Mouse (Mus musculus): ENCODE measurements around the gene Copz2. TPM values are rescaled to one million over a fixed set of nuclear protein-coding genes. Genes with fewer than 3 reads are reported as not detected.

Gene Copz2
- total and polyA plus RNA-seq, 2 experiments from 2014 or later: 7.1 to 14.8 TPM

DNA sequence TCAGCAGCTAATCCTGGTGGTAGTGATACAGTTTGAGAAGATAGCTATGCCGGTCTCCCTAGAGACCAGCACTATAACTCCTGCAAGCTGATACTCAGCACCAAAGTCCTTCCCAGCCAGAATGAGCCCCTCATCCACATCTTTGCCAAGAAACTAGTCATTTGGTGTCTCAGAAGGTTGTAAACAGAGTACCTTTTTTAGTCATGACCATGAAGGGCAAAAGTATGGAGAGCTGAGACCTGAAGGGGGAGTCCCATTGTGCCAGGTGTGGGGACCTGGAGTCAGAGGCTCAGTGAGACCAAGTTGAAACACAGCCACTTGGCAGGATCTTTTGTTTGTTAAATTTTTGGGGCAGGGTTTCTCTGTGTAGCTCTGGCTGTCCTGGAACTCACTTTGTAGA is 15.5 kb upstream of the Copz2 start:
- Histone ChIP-seq H3K9me3 (ENCODE audit: low read length) (no peaks in the 10 kb centered on the region), H3K9ac (no peak overlapping the region), H3K27ac (ENCODE audit: low read depth, low read length) (no peak overlapping the region), H3K27me3 (ENCODE audit: insufficient read depth, low read length) (no peaks in the 10 kb centered on the region; the same call in 1 of the 2 replicates), H3K4me1 (ENCODE audit: insufficient read depth) (no peaks in the 10 kb centered on the region), H3K4me2 (ENCODE audit: low read depth) (no peak overlapping the region), H3K36me3 (ENCODE audit: insufficient read depth) (no peaks in the 10 kb centered on the region), H3K4me3 (ENCODE audit: low read depth, low read length) (no peak overlapping the region)
- no peak for TF ChIP-seq CTCF (IDR thresholded peaks at IDR 0.05; ENCODE audit: low read depth)
- WGBS: 95% methylated on average over 1 of the region's 1 CpGs
- ATAC-seq: no peak
- DNase-seq: no peak

DNA sequence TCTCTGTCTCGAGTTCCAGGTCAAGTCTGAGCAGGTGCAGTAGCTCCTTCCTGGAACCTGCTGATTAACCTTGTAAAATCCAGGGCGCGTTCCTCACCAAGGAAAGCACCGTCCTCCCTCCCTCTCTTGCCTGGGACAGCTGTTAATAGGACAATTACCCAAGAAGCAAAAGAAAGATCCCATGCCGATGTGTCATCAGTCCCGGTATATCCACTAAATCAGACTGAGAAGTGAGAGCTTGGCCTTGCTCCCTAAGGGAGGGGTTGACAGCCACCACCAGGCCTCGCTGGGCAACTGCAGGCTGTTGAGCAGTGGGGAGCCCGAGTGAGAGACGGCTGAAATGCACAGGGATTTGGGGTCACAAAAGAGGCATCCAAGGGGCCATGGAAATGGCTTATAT is 12.4 kb upstream of the Copz2 start:
- Histone ChIP-seq H3K9me3 (ENCODE audit: low read length) (no peaks in the 10 kb centered on the region), H3K4me2 (ENCODE audit: low read depth) (no peak overlapping the region), H3K9ac (no peak overlapping the region), H3K4me3 (ENCODE audit: low read depth, low read length) (no peak overlapping the region), H3K4me1 (ENCODE audit: insufficient read depth) (no peaks in the 10 kb centered on the region), H3K27ac (ENCODE audit: low read depth, low read length) (no peak overlapping the region), H3K27me3 (ENCODE audit: insufficient read depth, low read length) (no peaks in the 10 kb centered on the region; the same call in 1 of the 2 replicates), H3K36me3 (ENCODE audit: insufficient read depth) (no peaks in the 10 kb centered on the region)
- DNase-seq (no peak), ATAC-seq (no peak)
- 31% methylated on average over 9 of the region's 9 CpGs for WGBS
- TF ChIP-seq CTCF (IDR thresholded peaks at IDR 0.05; ENCODE audit: low read depth): peak; percentile 37

DNA sequence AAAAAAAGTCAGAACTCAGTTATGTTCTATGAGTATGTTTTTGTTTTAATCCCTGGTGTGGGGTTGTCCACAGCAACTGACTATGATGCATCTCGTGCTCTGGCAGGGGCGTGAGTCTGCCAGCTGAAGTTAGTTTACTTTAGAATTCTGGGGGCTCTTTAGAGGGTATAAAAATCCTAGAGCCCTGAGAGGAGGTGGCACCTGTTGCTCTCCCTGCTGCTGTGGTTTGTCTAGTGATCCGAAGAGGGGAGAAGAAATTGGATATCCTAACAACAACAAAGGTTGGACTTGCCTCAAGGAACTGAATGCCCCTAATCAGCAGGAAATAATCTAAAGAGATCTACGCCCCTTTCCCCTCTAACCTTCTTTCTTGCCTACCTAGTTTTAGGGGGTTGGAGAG is 11.3 kb upstream of the Copz2 start:
- no peaks in the 10 kb centered on the region for H3K9me3 ChIP-seq (ENCODE audit: low read length)
- H3K4me3 ChIP-seq (ENCODE audit: low read depth, low read length): no peak overlapping the region
- no peak for TF ChIP-seq CTCF (IDR thresholded peaks at IDR 0.05; ENCODE audit: low read depth)
- DNase-seq: no peak
- no peaks in the 10 kb centered on the region; the same call in 1 of the 2 replicates for H3K27me3 ChIP-seq (ENCODE audit: insufficient read depth, low read length)
- H3K4me2 ChIP-seq (ENCODE audit: low read depth): no peak overlapping the region
- H3K36me3 ChIP-seq (ENCODE audit: insufficient read depth): no peaks in the 10 kb centered on the region
- no peaks in the 10 kb centered on the region for H3K4me1 ChIP-seq (ENCODE audit: insufficient read depth)
- H3K27ac ChIP-seq (ENCODE audit: low read depth, low read length): no peak overlapping the region
- WGBS: 71% methylated on average over 4 of the region's 4 CpGs
- ATAC-seq: no peak
- H3K9ac ChIP-seq: no peak overlapping the region

DNA sequence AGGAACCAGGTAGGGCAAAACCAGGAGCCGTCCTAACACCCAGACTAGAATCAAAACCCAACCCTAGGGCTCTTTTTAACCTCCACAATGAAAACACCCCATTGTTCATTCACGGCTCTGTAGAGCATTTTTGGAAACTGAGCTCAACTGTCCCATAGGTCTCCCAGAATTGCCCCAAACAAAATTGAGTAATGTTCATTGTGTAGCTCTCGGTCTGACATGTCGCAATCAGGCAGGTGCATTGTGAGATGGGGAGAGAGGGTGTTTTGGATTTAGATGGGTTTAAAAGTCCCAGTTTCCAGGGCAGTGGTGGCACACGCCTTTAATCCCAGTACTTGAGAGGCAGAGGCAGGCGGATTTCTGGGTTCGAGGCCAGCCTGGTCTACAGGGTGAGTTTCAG is 10.2 kb upstream of the Copz2 start:
- Histone ChIP-seq H3K4me1 (ENCODE audit: insufficient read depth) (no peaks in the 10 kb centered on the region), H3K27ac (ENCODE audit: low read depth, low read length) (no peak overlapping the region), H3K9me3 (ENCODE audit: low read length) (no peaks in the 10 kb centered on the region), H3K27me3 (ENCODE audit: insufficient read depth, low read length) (no peaks in the 10 kb centered on the region; the same call in 1 of the 2 replicates), H3K36me3 (ENCODE audit: insufficient read depth) (no peaks in the 10 kb centered on the region), H3K4me3 (ENCODE audit: low read depth, low read length) (no peak overlapping the region), H3K9ac (no peak overlapping the region), H3K4me2 (ENCODE audit: low read depth) (no peak overlapping the region)
- DNase-seq: no peak
- ATAC-seq: no peak
- WGBS: 70% methylated on average over 7 of the region's 7 CpGs
- TF ChIP-seq CTCF (IDR thresholded peaks at IDR 0.05; ENCODE audit: low read depth): no peak

DNA sequence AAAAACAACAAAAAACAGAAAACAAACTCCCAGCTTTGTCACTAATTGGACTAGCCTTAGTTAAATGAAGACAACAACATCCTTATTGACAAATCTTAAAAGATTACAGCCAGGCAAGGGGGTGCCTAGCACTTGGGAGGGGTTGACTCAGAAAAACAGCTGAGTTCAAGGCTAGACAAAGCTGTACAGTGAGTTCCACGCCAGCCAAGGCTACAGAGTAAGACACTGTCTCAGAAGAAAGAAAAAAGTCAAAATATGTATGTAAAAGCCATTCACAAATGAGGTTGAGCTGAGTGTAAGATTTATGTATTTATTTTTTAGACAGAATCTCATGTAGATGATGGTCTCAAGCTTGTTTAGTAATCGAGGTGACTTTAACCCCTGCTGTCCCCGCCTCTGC is 9.8 kb upstream of the Copz2 start:
- Histone ChIP-seq H3K4me3 (ENCODE audit: low read depth, low read length) (no peak overlapping the region), H3K27ac (ENCODE audit: low read depth, low read length) (no peak overlapping the region), H3K9me3 (ENCODE audit: low read length) (no peaks in the 10 kb centered on the region), H3K4me1 (ENCODE audit: insufficient read depth) (no peaks in the 10 kb centered on the region), H3K9ac (no peak overlapping the region), H3K27me3 (ENCODE audit: insufficient read depth, low read length) (no peaks in the 10 kb centered on the region; the same call in 1 of the 2 replicates), H3K4me2 (ENCODE audit: low read depth) (no peak overlapping the region), H3K36me3 (ENCODE audit: insufficient read depth) (no peaks in the 10 kb centered on the region)
- TF ChIP-seq CTCF (IDR thresholded peaks at IDR 0.05; ENCODE audit: low read depth): no peak
- ATAC-seq (no peak), DNase-seq (no peak)
- 69% methylated on average over 3 of the region's 3 CpGs for WGBS

DNA sequence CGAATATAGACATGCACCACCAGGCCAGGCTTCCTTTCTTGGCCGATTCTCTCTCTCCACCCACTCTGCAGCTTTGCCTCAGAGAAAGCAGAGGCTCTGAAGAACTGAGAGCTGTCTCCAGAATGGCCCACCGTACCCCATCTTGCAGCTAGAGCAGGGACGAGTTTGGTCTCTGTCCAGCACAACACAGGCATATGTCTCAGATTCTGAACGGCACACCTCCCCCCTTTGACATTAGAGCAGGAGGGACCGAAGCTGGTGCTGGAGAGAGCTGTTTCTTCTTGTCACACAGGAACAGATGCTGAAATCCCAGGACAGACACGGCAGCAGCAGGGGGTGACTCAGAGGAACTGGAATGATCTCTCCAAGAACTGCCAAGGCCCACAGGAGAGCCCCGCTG is 9.4 kb upstream of the Copz2 start:
- H3K27ac ChIP-seq (ENCODE audit: low read depth, low read length): no peak overlapping the region
- H3K9ac ChIP-seq: no peak overlapping the region
- H3K4me2 ChIP-seq (ENCODE audit: low read depth): no peak overlapping the region
- H3K36me3 ChIP-seq (ENCODE audit: insufficient read depth): no peaks in the 10 kb centered on the region
- 43% methylated on average over 8 of the region's 8 CpGs for WGBS
- H3K4me3 ChIP-seq (ENCODE audit: low read depth, low read length): no peak overlapping the region
- no peak for TF ChIP-seq CTCF (IDR thresholded peaks at IDR 0.05; ENCODE audit: low read depth)
- no peaks in the 10 kb centered on the region; the same call in 1 of the 2 replicates for H3K27me3 ChIP-seq (ENCODE audit: insufficient read depth, low read length)
- H3K4me1 ChIP-seq (ENCODE audit: insufficient read depth): no peaks in the 10 kb centered on the region
- H3K9me3 ChIP-seq (ENCODE audit: low read length): no peaks in the 10 kb centered on the region
- ATAC-seq (0 out of 2 replicates have a peak, but pooled peaks have one; percentile 23), DNase-seq (peak; percentile 27)

DNA sequence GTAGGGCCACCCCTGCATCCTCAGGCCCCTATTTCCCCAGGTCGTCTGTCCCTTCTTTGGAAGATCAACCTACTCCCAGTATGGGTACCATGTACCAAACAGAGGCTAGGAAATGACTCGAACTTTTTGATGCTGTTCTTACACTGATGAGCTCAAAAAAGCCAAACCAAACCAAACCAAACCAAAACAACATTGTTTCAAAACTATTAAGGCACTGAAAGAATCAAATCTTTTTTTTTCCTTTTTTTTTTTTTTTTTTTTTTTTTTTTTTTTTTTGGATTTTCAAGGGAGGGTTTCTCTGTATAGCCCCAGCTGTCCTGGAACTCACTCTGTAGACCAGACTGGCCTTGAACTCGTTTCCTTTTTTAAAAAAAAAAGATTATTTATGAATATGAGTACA is 6.0 kb upstream of the Copz2 start:
- Histone ChIP-seq H3K4me3 (ENCODE audit: low read depth, low read length) (no peak overlapping the region), H3K27me3 (ENCODE audit: insufficient read depth, low read length) (no peaks in the 10 kb centered on the region), H3K36me3 (ENCODE audit: insufficient read depth) (no peaks in the 10 kb centered on the region), H3K4me2 (ENCODE audit: low read depth) (no peak overlapping the region), H3K9ac (no peak overlapping the region), H3K9me3 (ENCODE audit: low read length) (no peaks in the 10 kb centered on the region), H3K4me1 (ENCODE audit: insufficient read depth) (no peaks in the 10 kb centered on the region), H3K27ac (ENCODE audit: low read depth, low read length) (no peak overlapping the region)
- no peak for ATAC-seq
- DNase-seq: no peak
- 65% methylated on average over 3 of the region's 3 CpGs for WGBS
- TF ChIP-seq CTCF (IDR thresholded peaks at IDR 0.05; ENCODE audit: low read depth): no peak

DNA sequence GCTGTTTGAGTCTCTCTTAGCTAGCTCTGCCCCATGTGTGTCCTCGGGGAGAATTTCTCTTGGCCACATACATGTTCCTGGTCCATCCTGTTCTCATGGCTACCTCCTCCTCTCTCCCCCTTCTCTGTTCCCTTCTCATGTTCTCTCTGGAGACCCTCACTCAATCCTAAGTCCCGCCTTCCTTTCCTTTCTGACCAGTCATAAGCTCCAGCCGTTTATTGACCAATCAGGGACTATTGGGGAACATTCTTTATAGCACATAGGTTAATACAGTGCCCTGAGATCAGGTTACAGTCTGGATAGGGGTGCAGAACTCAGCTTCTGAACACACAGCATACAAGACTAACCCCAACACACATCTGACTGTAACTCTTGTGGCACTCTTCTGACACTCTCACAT is 2.4 kb upstream of the Copz2 start:
- DNase-seq: no peak
- Histone ChIP-seq H3K9ac (no peak overlapping the region), H3K27ac (ENCODE audit: low read depth, low read length) (no peak overlapping the region), H3K4me2 (ENCODE audit: low read depth) (no peak overlapping the region), H3K4me1 (ENCODE audit: insufficient read depth) (no peaks in the 10 kb centered on the region), H3K36me3 (ENCODE audit: insufficient read depth) (no peaks in the 10 kb centered on the region), H3K27me3 (ENCODE audit: insufficient read depth, low read length) (peaks cover 11% of the 10 kb centered on the region), H3K9me3 (ENCODE audit: low read length) (no peaks in the 10 kb centered on the region), H3K4me3 (ENCODE audit: low read depth, low read length) (no peak overlapping the region)
- no peak for TF ChIP-seq CTCF (IDR thresholded peaks at IDR 0.05; ENCODE audit: low read depth)
- 61% methylated on average over 3 of the region's 3 CpGs for WGBS
- ATAC-seq: no peak
